Mouse (Mus musculus) adrenal gland, postnatal 36 days (tissue): ENCODE measurements around the gene Lrrfip1. TPM values are rescaled to one million over a fixed set of nuclear protein-coding genes. Genes with fewer than 3 reads are reported as not detected.
A peak's percentile ranks its signal among the peaks of the same experiment; 100 is the strongest.

Experiments used
- DNase-seq, 2 experiments: peaks; one replicate each; pipeline ENCODE4 v3.0.0; 2021; ENCODE audit warnings: mixed read lengths in 1 of 2
- total RNA-seq, 2 experiments: library from RNA; stranded (reverse); gene quantifications; 2 replicates each; pipeline ENCODE4 v1.2.3; 2021

The Lrrfip1 gene
- total RNA-seq, 2 experiments from 2014 or later = 56.6 to 59.1 TPM

- DNase-seq = peak; percentile 56 to 69
These were observed 57.9 kb downstream of the Lrrfip1 start for GRCm38 (mm10) chr1:91056416-91056815.

DNA sequence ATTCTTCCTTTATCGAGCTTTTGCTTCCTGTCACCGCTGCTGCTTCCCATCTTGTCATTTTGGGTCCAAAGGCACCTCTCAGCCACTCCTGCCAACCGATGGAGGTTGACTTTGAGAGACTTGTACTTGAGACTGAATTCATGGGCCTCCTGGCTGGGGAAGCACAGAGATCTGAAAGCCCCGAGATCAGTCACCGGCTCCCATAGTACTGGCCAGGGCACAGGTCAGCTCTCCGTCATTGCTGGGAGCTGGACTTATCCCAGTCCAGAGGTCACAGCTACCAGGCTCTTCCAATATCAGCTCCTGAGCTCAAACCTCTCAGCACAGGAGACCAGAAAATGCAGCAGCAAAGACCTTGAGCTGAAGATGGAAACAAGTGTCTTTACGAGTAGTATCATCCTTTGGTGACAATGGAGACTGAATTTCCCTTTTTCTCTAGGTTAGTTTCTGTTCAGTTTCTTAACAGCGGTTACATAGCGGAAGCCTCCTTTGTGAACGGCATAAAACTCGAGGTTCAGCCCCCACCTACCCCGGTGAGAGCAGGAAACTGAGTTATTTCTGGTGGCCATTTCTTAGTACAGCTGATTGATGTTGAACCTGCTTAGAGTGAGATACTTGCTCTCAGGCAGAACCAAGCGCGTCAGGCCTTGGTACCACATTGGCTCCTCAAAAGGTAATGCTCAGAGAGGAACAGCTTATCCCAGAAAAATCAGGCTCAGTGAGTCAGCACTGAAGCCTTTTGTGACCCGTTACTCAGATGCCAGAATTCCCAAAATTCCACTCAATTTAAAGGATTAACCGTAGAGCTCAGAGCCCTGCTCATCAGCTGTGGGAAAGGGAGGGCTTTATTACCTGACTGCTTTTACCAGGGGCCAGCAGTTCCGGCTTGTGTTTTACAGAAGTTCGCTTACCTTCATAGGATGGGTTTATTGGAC is 59.0 kb downstream of the Lrrfip1 start:
- peak in 1 of 2 experiments; percentile 26 for DNase-seq

DNA sequence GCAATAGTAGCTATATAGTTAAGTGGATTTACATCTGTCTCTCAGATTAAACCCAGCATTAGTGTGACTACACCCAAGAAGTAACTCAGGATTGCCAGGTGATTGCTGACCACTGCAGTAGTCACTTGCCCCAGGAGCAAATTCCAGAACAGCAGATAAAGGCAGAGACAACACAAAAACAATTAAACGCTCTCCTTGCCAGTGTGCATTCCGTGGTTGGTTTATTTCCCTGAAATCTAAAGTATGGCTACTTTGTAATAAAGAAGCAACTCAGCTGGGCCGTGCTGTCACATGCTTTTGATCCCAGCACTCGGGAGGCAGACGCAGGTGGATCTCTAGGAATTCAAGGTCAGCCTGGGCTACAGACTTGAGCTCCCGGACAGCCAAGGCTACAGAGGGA is 59.7 kb downstream of the Lrrfip1 start:
- DNase-seq = no peak

DNA sequence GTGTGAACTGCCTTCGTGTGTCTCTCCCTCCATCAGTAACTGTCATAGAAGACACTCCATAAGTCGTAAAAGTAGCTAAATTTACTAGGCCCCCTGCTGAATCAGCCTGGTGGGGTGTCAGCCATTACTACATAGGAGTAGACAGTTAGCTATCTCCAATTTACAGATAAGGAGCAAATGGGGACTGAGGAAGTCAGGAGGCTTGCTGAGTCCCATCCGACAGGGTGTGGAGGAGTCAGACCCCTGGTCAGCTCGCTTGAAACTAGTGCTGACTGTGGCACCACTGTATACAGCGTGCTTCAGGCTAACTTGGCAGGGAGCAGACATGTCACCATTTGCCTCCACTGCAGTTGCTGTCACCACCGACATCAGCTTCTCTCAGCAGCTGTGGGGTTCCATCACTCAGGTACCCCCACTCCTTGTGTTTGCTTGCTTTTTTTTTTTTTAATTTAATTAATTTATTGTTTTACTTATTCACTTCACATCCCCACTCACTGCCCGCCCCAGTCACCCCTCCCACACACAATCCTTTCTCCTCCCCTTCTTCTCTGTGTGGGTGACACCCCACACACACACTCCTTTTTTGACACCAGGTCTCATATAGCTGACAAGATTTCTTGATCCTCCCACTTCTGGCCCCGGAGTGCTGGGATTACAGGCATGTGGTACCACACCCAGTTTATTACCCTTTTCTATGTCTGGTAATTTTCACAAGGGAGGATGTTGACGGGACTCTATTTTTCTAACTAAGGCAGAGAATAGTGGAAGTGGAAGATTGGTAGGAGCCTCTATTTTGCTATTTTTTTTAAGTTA is 61.5 kb downstream of the Lrrfip1 start:
- DNase-seq = no peak

GRCm38 (mm10) chr1:91061105-91061504 is 62.6 kb downstream of the Lrrfip1 start:
- no peak for DNase-seq

DNA sequence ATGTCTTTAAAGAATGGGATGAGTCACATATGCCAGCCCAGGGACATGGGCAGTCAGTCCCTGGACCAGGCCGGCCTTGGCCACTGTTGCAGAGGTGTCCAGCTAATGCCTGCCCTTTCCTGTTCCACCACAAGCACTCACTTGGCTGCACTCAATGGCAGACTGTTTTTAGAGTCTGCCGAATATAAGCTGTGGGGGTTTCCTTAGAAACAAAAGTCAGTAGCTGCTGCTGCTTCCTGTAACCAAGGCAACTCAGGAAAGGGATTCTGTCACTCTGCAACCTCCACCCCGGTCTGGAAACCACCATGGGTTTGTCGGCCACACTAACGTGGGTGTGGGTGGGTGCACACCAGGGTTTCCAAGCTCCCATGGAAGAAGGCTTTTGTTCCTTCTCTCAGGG is 63.8 kb downstream of the Lrrfip1 start:
- peak; percentile 82 to 89 for DNase-seq

GRCm38 (mm10) chr1:91064053-91064452 is 65.5 kb downstream of the Lrrfip1 start:
- no peak for DNase-seq

GRCm38 (mm10) chr1:91064903-91065525 is 66.5 kb downstream of the Lrrfip1 start:
- peak in 1 of 2 experiments; percentile 59 for DNase-seq

DNA sequence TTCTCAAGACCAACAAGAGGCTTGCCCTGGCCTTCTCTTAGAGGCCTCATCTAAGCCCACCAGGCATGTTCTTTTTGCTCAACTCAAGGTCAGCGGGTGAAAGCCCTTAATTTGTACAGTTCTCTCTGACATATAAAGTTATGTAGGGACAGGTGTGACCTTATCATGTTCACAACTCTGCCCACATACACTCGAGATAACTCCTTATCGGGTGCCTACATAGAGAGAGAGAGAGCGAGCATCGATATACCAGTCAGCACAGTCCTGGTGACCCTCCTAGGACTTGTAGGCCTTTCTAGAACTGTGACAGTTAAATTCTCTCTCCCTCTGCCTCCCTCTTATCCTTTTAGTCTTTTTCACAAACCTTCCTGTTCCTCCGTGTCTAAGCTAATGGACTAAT is 67.5 kb downstream of the Lrrfip1 start:
- DNase-seq = no peak

DNA sequence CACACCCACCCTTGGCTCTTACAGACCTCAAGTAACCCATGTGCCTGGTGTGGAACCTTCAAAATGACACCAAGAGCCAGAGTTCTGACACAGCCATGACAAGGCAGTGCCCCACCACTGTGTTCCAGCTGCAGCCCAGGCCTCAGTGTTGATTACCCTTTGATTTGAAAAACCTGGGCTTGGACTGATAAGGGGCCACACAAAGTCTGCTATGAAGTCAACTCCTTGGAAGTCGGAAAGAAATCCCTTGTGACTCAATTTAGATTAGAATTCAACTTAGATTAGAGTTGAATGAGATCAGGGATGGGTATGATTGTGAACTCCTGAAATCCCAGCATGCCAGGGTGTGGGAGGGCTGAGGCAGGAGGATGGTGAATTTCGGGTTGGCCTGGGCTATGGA is 68.1 kb downstream of the Lrrfip1 start:
- no peak for DNase-seq

GRCm38 (mm10) chr1:91067716-91068115 is 69.2 kb downstream of the Lrrfip1 start:
- DNase-seq = no peak

DNA sequence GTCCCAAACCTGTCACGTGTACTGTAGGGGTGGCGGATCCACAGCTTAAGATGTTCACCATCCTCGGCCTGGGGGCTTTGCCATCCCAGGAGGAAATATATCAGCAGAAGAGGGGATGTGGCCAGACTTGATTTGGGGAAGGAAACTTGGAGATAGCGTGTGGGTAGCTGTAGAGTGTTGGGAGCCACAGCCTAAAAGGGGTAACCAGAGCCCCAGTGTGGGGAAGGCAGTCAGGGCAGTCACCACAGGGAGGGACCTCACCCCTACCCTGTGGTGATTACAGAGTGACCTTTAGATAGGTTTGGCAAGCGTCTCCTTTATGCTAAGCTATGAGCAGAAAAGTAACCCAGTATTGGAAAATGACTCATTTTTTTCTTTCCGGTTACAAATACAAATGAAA is 71.0 kb downstream of the Lrrfip1 start:
- no peak for DNase-seq

DNA sequence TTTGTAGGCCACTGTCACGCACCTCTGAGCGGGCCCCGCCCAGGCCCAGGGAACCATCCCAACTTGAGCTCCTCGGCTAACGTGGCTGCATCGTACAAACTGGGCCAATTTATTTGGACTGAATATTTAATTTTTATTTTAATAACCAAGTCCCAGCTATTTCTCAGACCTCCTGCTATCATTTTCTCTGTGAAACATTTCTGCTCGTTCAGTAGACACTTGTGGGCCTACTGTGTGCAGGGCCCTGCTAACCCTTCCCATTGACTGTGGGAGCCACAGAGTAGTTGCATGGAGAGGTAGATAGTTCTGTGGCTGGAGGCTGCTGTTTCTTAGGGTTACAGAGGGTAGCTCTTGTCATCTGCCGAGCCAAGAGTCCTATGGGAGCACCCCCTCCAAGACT is 72.0 kb downstream of the Lrrfip1 start:
- DNase-seq = no peak

DNA sequence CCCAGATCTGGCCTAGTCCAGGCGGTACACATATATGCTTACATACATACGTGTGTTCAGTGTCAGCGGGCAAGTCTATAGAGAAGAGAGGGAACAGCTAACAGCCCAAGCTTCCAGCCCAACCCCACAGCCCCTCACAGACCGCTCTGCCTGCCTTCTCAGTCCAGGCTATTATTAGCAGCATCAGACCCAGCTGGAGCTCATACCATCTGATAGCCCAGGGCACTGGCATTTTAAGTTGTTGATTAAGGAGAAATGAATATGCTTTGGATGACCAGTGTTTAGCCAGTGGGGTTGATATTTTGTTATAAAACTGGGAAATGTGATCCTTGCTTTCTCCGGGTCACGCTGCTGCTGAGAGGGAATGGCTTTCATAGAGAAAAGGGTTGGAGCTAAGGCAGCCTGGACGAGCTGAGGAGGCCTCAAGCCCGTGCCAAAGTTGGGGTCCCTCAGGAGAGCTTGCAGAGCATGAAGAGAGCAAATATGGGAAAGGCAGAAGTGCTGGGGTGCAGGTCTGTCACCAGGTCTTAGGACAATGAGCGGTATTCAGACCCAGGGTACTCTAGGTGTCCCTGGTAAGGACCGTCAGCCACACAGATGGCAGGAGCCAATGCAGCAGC is 73.2 kb downstream of the Lrrfip1 start:
- no peak for DNase-seq

GRCm38 (mm10) chr1:91076946-91077345 is 78.4 kb downstream of the Lrrfip1 start:
- no peak for DNase-seq

GRCm38 (mm10) chr1:91077456-91077855 is 78.9 kb downstream of the Lrrfip1 start:
- peak in 1 of 2 experiments; percentile 41 for DNase-seq

- DNase-seq = no peak
These were observed 79.4 kb downstream of the Lrrfip1 start for GRCm38 (mm10) chr1:91077980-91078379.

DNA sequence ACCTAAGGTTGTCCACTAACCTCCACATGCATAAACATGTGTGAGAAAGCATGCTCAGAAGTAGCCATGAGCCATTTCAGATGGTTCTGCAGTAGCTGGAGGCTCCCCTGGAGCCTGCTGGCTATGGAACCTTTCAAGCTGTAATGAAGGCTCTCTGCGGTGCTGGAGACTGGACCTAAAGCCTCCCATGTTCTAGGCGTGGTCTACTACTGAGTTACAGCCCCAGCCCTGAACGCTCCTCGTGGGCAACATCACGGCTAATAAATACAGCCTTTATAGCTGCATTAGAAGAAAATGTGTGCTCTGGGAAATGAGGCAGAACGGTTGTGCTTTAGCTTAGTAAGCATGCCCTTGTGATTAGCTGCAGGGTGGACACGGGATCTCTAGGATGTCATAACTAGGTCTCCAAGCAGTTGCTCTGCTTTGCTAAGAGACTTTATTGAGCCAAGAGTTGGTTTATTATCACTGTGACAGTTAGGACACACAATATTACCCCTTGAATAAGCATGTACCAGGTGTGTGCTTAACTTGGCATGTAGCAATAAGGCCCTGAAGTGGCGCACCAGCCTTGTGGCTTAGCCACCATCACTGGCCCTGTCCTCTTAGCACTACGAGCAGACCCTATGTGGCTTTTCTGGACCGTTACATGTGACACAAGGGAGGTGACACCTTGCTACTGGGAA is 81.3 kb downstream of the Lrrfip1 start:
- DNase-seq = no peak

DNA sequence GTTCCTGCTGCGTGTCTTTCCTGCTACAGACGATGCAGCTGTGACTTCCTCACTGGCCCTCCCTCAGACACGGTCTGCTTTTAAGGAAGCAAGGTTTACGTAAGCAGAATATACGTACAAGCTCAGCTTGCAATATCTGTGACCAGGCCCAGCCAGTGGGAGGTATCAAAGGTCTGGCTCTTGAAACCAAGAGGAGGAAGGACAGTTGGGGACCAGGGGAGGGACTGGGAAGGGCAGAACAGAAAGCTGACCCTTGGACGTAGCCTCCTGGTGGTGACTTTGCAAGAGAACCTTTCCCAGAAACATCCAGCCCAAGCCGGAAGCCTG is 81.8 kb downstream of the Lrrfip1 start:
- DNase-seq = no peak

DNA sequence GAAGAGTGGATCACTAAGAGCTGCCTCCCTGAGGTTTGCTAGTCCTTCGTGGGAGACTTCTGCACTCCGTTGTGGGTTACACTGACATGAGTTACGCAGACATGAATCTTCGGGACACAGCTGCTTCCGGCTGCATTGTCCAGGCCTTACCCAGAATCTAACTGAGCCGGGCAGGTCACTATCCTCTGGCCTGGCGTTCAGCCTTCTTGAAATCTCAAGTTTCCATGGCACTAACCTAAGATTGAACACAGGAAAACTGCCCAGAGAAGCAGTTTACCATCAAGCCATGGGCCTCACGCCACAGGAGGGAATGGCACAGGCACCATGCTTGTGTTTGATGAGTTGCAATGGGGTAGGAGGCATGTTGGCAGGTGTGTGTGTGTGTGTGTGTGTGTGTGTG is 85.8 kb downstream of the Lrrfip1 start:
- DNase-seq = no peak

- no peak for DNase-seq
These were observed 86.5 kb downstream of the Lrrfip1 start for GRCm38 (mm10) chr1:91085009-91085408.

DNA sequence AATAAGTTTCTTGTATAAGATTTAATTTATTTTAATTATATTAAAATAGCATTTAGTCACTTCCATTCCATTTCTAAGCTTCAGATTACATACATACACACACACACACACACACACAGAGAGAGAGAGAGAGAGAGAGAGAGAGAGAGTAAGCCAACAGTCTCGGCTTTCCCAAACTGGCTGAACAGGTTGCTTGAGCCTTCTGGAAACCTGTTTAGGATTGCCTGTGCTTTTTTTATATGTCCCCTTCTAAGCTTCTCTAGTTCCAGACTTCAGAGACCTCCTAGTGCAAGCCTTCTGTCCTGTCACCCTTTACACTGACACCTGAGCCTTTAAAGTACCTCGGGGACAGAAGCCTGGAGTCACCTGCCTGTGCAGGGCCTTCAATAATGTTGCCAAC is 87.1 kb downstream of the Lrrfip1 start:
- DNase-seq = no peak
